Mouse (Mus musculus): ENCODE data around the gene Kif1b. TPM values are rescaled to one million over a fixed set of nuclear protein-coding genes. Genes with fewer than 3 reads are reported as not detected.

The Kif1b gene
- total and polyA plus RNA-seq, 2 experiments from 2014 or later: 213 to 322 TPM

- TF ChIP-seq CTCF (IDR thresholded peaks at IDR 0.05; ENCODE audit: low read depth): no peak
- no peak for ATAC-seq
- Histone ChIP-seq H3K27me3 (ENCODE audit: insufficient read depth, low read length) (no peaks in the 10 kb centered on the region), H3K4me3 (ENCODE audit: low read length) (no peak overlapping the region), H3K36me3 (ENCODE audit: insufficient read depth, low read length) (peaks cover 87% of the 10 kb centered on the region), H3K27ac (no peak overlapping the region), H3K9me3 (ENCODE audit: low read length) (no peaks in the 10 kb centered on the region), H3K4me1 (ENCODE audit: insufficient read depth, low read length) (no peaks in the 10 kb centered on the region), H3K9ac (replicated peaks; ENCODE audit: low read length) (no peak overlapping the region), H3K4me2 (ENCODE audit: low read depth, low read length) (no peak overlapping the region)
- 90% methylated on average over 8 of the region's 8 CpGs for WGBS
- DNase-seq (ENCODE audit: low spot score): no peak
Observed at GRCm38 (mm10) chr4:149157415-149157973, 150.0 kb downstream of the Kif1b start.

GRCm38 (mm10) chr4:149155711-149156110 is 151.8 kb downstream of the Kif1b start:
- H3K27me3 ChIP-seq (ENCODE audit: insufficient read depth, low read length): no peaks in the 10 kb centered on the region
- H3K36me3 ChIP-seq (ENCODE audit: insufficient read depth, low read length): peaks cover 80% of the 10 kb centered on the region
- H3K4me2 ChIP-seq (ENCODE audit: low read depth, low read length): no peak overlapping the region
- H3K4me1 ChIP-seq (ENCODE audit: insufficient read depth, low read length): no peaks in the 10 kb centered on the region
- no peak for TF ChIP-seq CTCF (IDR thresholded peaks at IDR 0.05; ENCODE audit: low read depth)
- 91% methylated on average over 6 of the region's 6 CpGs for WGBS
- no peak overlapping the region for H3K4me3 ChIP-seq (ENCODE audit: low read length)
- no peaks in the 10 kb centered on the region for H3K9me3 ChIP-seq (ENCODE audit: low read length)
- no peak overlapping the region for H3K9ac ChIP-seq (replicated peaks; ENCODE audit: low read length)
- DNase-seq (ENCODE audit: low spot score) (no peak), ATAC-seq (no peak)
- H3K27ac ChIP-seq: no peak overlapping the region

DNA sequence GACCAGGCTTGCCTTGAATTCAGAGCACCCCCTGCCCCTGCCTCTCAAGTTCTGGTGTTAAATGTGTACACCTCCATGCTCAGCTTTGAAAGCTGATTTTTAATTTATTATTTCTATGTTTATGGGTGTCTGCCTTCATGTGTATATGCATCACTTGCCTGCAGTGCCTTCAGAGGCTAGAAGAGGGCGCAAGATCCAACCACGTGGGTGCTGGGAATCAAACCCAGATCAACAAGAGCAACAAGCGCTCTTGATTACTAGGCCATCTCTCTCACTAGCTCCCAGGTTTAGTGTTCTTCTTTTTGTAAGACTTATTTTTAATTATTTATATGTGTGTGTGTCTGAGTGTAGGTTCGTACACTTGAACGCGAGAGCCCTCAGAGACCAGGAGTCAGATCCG is 152.6 kb downstream of the Kif1b start:
- DNase-seq (ENCODE audit: low spot score) (no peak), ATAC-seq (no peak)
- no peak overlapping the region for H3K9ac ChIP-seq (replicated peaks; ENCODE audit: low read length)
- H3K4me3 ChIP-seq (ENCODE audit: low read length): no peak overlapping the region
- no peak overlapping the region for H3K4me2 ChIP-seq (ENCODE audit: low read depth, low read length)
- no peaks in the 10 kb centered on the region for H3K27me3 ChIP-seq (ENCODE audit: insufficient read depth, low read length)
- 97% methylated on average over 7 of the region's 7 CpGs for WGBS
- TF ChIP-seq CTCF (IDR thresholded peaks at IDR 0.05; ENCODE audit: low read depth): no peak
- peaks cover 80% of the 10 kb centered on the region for H3K36me3 ChIP-seq (ENCODE audit: insufficient read depth, low read length)
- H3K9me3 ChIP-seq (ENCODE audit: low read length): no peaks in the 10 kb centered on the region
- no peak overlapping the region for H3K27ac ChIP-seq
- H3K4me1 ChIP-seq (ENCODE audit: insufficient read depth, low read length): no peaks in the 10 kb centered on the region

DNA sequence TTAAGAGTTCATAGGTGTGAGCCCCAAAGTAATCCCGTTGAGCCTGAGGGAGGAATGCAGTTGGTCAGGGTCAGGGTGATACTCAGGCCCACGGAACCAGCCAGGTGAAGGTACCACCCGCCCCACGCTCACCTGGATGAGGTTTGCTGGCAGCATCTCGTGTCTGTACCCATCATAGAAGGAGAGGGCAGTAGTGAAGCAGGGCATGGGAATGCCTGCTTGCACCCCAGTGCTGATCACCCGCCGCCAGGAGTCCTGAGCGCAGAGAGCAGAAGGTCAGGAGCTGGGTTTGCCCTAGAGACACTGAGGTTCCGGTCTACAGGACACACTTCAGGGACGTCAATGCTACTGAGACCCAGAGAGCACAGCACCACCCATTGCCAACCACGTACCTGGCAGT is 156.8 kb downstream of the Kif1b start:
- no peak for ATAC-seq
- Histone ChIP-seq H3K9ac (replicated peaks; ENCODE audit: low read length) (no peak overlapping the region), H3K4me1 (ENCODE audit: insufficient read depth, low read length) (no peaks in the 10 kb centered on the region), H3K27me3 (ENCODE audit: insufficient read depth, low read length) (no peaks in the 10 kb centered on the region), H3K9me3 (ENCODE audit: low read length) (no peaks in the 10 kb centered on the region), H3K4me2 (ENCODE audit: low read depth, low read length) (no peak overlapping the region), H3K4me3 (ENCODE audit: low read length) (no peak overlapping the region), H3K36me3 (ENCODE audit: insufficient read depth, low read length) (peaks cover 41% of the 10 kb centered on the region), H3K27ac (no peak overlapping the region)
- DNase-seq (ENCODE audit: low spot score): no peak
- no peak for TF ChIP-seq CTCF (IDR thresholded peaks at IDR 0.05; ENCODE audit: low read depth)
- WGBS: 92% methylated on average over 11 of the region's 11 CpGs

DNA sequence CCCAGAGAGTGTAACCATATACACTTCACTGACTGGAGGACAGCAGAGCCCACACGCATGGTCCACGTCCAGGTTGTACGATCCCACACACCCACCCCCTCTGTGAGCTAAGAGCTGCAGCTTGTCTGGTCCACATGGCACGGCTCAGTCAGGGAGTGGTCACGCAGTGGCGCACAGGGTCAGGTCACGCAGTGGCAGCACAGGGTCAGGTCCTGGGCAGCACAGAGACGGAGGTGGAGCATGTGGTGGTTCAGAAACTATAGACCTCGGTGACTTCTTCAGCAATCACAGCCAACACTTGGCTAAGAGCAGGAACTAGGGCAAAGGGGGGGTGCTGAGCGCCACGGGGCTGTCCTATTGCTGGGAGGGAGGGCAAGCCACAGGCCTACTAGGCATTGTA is 157.2 kb downstream of the Kif1b start:
- no peak for TF ChIP-seq CTCF (IDR thresholded peaks at IDR 0.05; ENCODE audit: low read depth)
- no peaks in the 10 kb centered on the region for H3K9me3 ChIP-seq (ENCODE audit: low read length)
- ATAC-seq (0 out of 2 replicates have a peak, but pooled peaks have one; percentile 25), DNase-seq (ENCODE audit: low spot score) (no peak)
- H3K4me3 ChIP-seq (ENCODE audit: low read length): no peak overlapping the region
- H3K36me3 ChIP-seq (ENCODE audit: insufficient read depth, low read length): peaks cover 36% of the 10 kb centered on the region
- H3K27ac ChIP-seq: no peak overlapping the region
- H3K4me2 ChIP-seq (ENCODE audit: low read depth, low read length): no peak overlapping the region
- H3K9ac ChIP-seq (replicated peaks; ENCODE audit: low read length): no peak overlapping the region
- WGBS: 79% methylated on average over 11 of the region's 11 CpGs
- no peaks in the 10 kb centered on the region for H3K4me1 ChIP-seq (ENCODE audit: insufficient read depth, low read length)
- H3K27me3 ChIP-seq (ENCODE audit: insufficient read depth, low read length): no peaks in the 10 kb centered on the region

DNA sequence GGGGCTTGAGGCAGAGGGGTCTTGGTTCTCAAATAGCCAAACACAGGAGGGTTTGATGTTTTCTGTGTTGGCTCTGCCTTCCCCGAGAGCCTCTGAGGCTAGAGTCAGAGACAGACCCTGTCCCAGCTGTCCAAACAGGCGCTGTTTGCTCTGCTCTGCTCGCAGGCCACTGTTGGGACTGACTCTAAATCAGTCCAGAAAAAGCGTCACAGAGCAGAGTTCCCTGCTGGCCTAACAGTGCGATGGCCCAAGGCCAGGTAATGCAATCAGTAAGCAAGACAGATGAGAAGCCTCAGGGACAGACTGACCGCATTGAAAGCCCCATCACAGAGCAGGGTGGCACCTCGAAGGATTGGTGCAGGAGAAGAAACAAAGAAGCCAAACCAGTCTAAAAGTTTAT is 157.9 kb downstream of the Kif1b start:
- Histone ChIP-seq H3K36me3 (ENCODE audit: insufficient read depth, low read length) (peaks cover 30% of the 10 kb centered on the region), H3K9me3 (ENCODE audit: low read length) (no peaks in the 10 kb centered on the region), H3K4me3 (ENCODE audit: low read length) (no peak overlapping the region), H3K27me3 (ENCODE audit: insufficient read depth, low read length) (no peaks in the 10 kb centered on the region), H3K4me2 (ENCODE audit: low read depth, low read length) (no peak overlapping the region), H3K9ac (replicated peaks; ENCODE audit: low read length) (no peak overlapping the region), H3K4me1 (ENCODE audit: insufficient read depth, low read length) (no peaks in the 10 kb centered on the region), H3K27ac (no peak overlapping the region)
- 69% methylated on average over 7 of the region's 7 CpGs for WGBS
- peak; percentile 21 for DNase-seq (ENCODE audit: low spot score)
- no peak for ATAC-seq
- no peak for TF ChIP-seq CTCF (IDR thresholded peaks at IDR 0.05; ENCODE audit: low read depth)

DNA sequence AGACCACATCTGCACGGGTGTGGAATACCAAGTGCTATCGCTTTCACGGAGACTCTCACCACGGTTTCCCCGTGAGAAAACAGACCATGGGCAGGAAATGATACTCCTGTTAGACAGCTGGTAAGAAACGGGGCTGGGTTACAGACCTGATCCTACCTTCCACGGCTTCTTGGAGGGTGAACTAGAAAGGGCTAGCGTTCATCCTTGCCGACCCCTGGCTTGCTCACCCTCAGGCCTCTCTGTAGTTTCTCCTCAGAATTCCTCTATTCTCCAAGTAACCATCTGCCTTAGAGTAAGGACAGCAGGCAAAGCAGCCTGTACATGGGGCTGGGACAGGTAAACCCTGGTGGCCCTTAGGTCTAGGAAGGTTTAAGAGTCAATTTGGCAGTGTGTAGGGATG is 158.3 kb downstream of the Kif1b start:
- ATAC-seq (no peak), DNase-seq (ENCODE audit: low spot score) (no peak)
- Histone ChIP-seq H3K4me3 (ENCODE audit: low read length) (no peak overlapping the region), H3K9ac (replicated peaks; ENCODE audit: low read length) (no peak overlapping the region), H3K9me3 (ENCODE audit: low read length) (no peaks in the 10 kb centered on the region), H3K27ac (no peak overlapping the region), H3K4me1 (ENCODE audit: insufficient read depth, low read length) (no peaks in the 10 kb centered on the region), H3K27me3 (ENCODE audit: insufficient read depth, low read length) (no peaks in the 10 kb centered on the region), H3K4me2 (ENCODE audit: low read depth, low read length) (no peak overlapping the region), H3K36me3 (ENCODE audit: insufficient read depth, low read length) (peaks cover 26% of the 10 kb centered on the region)
- no peak for TF ChIP-seq CTCF (IDR thresholded peaks at IDR 0.05; ENCODE audit: low read depth)
- WGBS: 81% methylated on average over 9 of the region's 9 CpGs
